Mouse (Mus musculus): ENCODE measurements at regions not wholly inside any gene's neighbourhood (a gene's known extent, or its start where the extent isn't known, plus 50 kb on each side); places are given as distances from the start of the nearest gene placed in this dataset.
A peak's percentile ranks its signal among the peaks of the same experiment; 100 is the strongest.

- 67% methylated on average over 4 of the region's 4 CpGs for WGBS
- Histone ChIP-seq H3K9me3 (no peaks in the 10 kb centered on the region), H3K4me1 (peaks cover 7% of the 10 kb centered on the region; the same call in 1 of the 2 replicates), H3K9ac (no peak overlapping the region), H3K36me3 (no peaks in the 10 kb centered on the region), H3K27me3 (no peaks in the 10 kb centered on the region), H3K4me2 (no peak overlapping the region), H3K27ac (no peak overlapping the region), H3K4me3 (no peak overlapping the region)
- no peak for ATAC-seq (ENCODE audit: insufficient number of reproducible peaks, low FRiP score, low TSS enrichment, low read depth)
Measured at GRCm38 (mm10) chr10:99472806-99473205, 209.8 kb downstream of the Dusp6 start.

- H3K27ac ChIP-seq = no peak overlapping the region
- 89% methylated on average over 9 of the region's 9 CpGs for WGBS
- no peak overlapping the region for H3K4me2 ChIP-seq
- H3K27me3 ChIP-seq = no peaks in the 10 kb centered on the region
- H3K4me3 ChIP-seq = no peak overlapping the region
- H3K4me1 ChIP-seq = peaks cover 7% of the 10 kb centered on the region; the same call in 1 of the 2 replicates
- no peak overlapping the region for H3K9ac ChIP-seq
- no peak for ATAC-seq (ENCODE audit: insufficient number of reproducible peaks, low FRiP score, low TSS enrichment, low read depth)
- no peaks in the 10 kb centered on the region for H3K36me3 ChIP-seq
- H3K9me3 ChIP-seq = no peaks in the 10 kb centered on the region
Measured at GRCm38 (mm10) chr10:99473758-99474157, 210.7 kb downstream of the Dusp6 start.

GRCm38 (mm10) chr10:99474546-99474945, 211.5 kb downstream of the Dusp6 start:
- H3K4me3 ChIP-seq = no peak overlapping the region
- H3K36me3 ChIP-seq = no peaks in the 10 kb centered on the region
- ATAC-seq (ENCODE audit: insufficient number of reproducible peaks, low FRiP score, low TSS enrichment, low read depth) = no peak
- H3K4me1 ChIP-seq = peaks cover 7% of the 10 kb centered on the region; the same call in 1 of the 2 replicates
- no peak overlapping the region for H3K9ac ChIP-seq
- no peaks in the 10 kb centered on the region for H3K27me3 ChIP-seq
- H3K9me3 ChIP-seq = no peaks in the 10 kb centered on the region
- WGBS = 83% methylated on average over 8 of the region's 8 CpGs
- H3K4me2 ChIP-seq = no peak overlapping the region
- H3K27ac ChIP-seq = no peak overlapping the region

GRCm38 (mm10) chr10:99476214-99476613, 213.2 kb downstream of the Dusp6 start:
- no peaks in the 10 kb centered on the region for H3K9me3 ChIP-seq
- no peak overlapping the region for H3K4me2 ChIP-seq
- H3K4me3 ChIP-seq = no peak overlapping the region
- no peak overlapping the region for H3K9ac ChIP-seq
- peaks cover 7% of the 10 kb centered on the region; the same call in 1 of the 2 replicates for H3K4me1 ChIP-seq
- no peak for ATAC-seq (ENCODE audit: insufficient number of reproducible peaks, low FRiP score, low TSS enrichment, low read depth)
- H3K27ac ChIP-seq = no peak overlapping the region
- no peaks in the 10 kb centered on the region for H3K27me3 ChIP-seq
- 62% methylated on average over 7 of the region's 7 CpGs for WGBS
- no peaks in the 10 kb centered on the region for H3K36me3 ChIP-seq

GRCm38 (mm10) chr10:99476776-99477175, 213.7 kb downstream of the Dusp6 start:
- Histone ChIP-seq H3K36me3 (no peaks in the 10 kb centered on the region), H3K27me3 (no peaks in the 10 kb centered on the region), H3K9me3 (no peaks in the 10 kb centered on the region), H3K9ac (no peak overlapping the region), H3K4me1 (peaks cover 7% of the 10 kb centered on the region; the same call in 1 of the 2 replicates), H3K4me2 (no peak overlapping the region), H3K27ac (no peak overlapping the region), H3K4me3 (no peak overlapping the region)
- no peak for ATAC-seq (ENCODE audit: insufficient number of reproducible peaks, low FRiP score, low TSS enrichment, low read depth)
- 71% methylated on average over 7 of the region's 7 CpGs for WGBS

GRCm38 (mm10) chr10:99480573-99480972, 217.5 kb downstream of the Dusp6 start:
- H3K36me3 ChIP-seq = no peaks in the 10 kb centered on the region
- H3K4me2 ChIP-seq = no peak overlapping the region
- H3K4me1 ChIP-seq = peaks cover 7% of the 10 kb centered on the region; the same call in 1 of the 2 replicates
- no peak overlapping the region for H3K4me3 ChIP-seq
- no peaks in the 10 kb centered on the region for H3K27me3 ChIP-seq
- 70% methylated on average over 4 of the region's 4 CpGs for WGBS
- ATAC-seq (ENCODE audit: insufficient number of reproducible peaks, low FRiP score, low TSS enrichment, low read depth) = no peak
- H3K9me3 ChIP-seq = no peaks in the 10 kb centered on the region
- no peak overlapping the region for H3K27ac ChIP-seq
- H3K9ac ChIP-seq = no peak overlapping the region

- H3K9me3 ChIP-seq = no peaks in the 10 kb centered on the region
- H3K4me2 ChIP-seq = no peak overlapping the region
- H3K27ac ChIP-seq = no peak overlapping the region
- no peaks in the 10 kb centered on the region for H3K36me3 ChIP-seq
- no peaks in the 10 kb centered on the region for H3K4me1 ChIP-seq
- 91% methylated on average over 3 of the region's 3 CpGs for WGBS
- no peaks in the 10 kb centered on the region for H3K27me3 ChIP-seq
- H3K4me3 ChIP-seq = no peak overlapping the region
- no peak for ATAC-seq (ENCODE audit: insufficient number of reproducible peaks, low FRiP score, low TSS enrichment, low read depth)
- H3K9ac ChIP-seq = no peak overlapping the region
Measured at GRCm38 (mm10) chr10:99482009-99482408, 219.0 kb downstream of the Dusp6 start.

- H3K27me3 ChIP-seq = no peaks in the 10 kb centered on the region
- H3K4me1 ChIP-seq = no peaks in the 10 kb centered on the region
- ATAC-seq (ENCODE audit: insufficient number of reproducible peaks, low FRiP score, low TSS enrichment, low read depth) = no peak
- H3K36me3 ChIP-seq = no peaks in the 10 kb centered on the region
- no peak overlapping the region for H3K4me3 ChIP-seq
- no peak overlapping the region for H3K4me2 ChIP-seq
- WGBS = 83% methylated on average over 16 of the region's 16 CpGs
- H3K9me3 ChIP-seq = no peaks in the 10 kb centered on the region
- no peak overlapping the region for H3K9ac ChIP-seq
- H3K27ac ChIP-seq = no peak overlapping the region
Measured at GRCm38 (mm10) chr10:99488195-99489080, 225.4 kb downstream of the Dusp6 start.

GRCm38 (mm10) chr10:99511514-99512237, 247.8 kb downstream of the Csl start:
- H3K36me3 ChIP-seq = no peaks in the 10 kb centered on the region
- no peak for ATAC-seq (ENCODE audit: insufficient number of reproducible peaks, low FRiP score, low TSS enrichment, low read depth)
- no peak overlapping the region for H3K9ac ChIP-seq
- no peaks in the 10 kb centered on the region for H3K9me3 ChIP-seq
- WGBS = 60% methylated on average over 17 of the region's 17 CpGs
- H3K4me1 ChIP-seq = no peaks in the 10 kb centered on the region
- no peak overlapping the region for H3K4me3 ChIP-seq
- peak overlapping the region; percentile 17; the same call in 1 of the 2 replicates for H3K4me2 ChIP-seq
- no peaks in the 10 kb centered on the region for H3K27me3 ChIP-seq
- no peak overlapping the region for H3K27ac ChIP-seq

GRCm38 (mm10) chr10:99517944-99518343, 241.5 kb downstream of the Csl start:
- Histone ChIP-seq H3K9me3 (no peaks in the 10 kb centered on the region), H3K27me3 (no peaks in the 10 kb centered on the region), H3K4me2 (no peak overlapping the region), H3K4me3 (no peak overlapping the region), H3K27ac (no peak overlapping the region), H3K36me3 (no peaks in the 10 kb centered on the region), H3K4me1 (no peaks in the 10 kb centered on the region), H3K9ac (no peak overlapping the region)
- no peak for ATAC-seq (ENCODE audit: insufficient number of reproducible peaks, low FRiP score, low TSS enrichment, low read depth)
- WGBS = 88% methylated on average over 4 of the region's 4 CpGs

- Histone ChIP-seq H3K27ac (no peak overlapping the region), H3K4me1 (peaks cover 3% of the 10 kb centered on the region), H3K4me2 (no peak overlapping the region), H3K4me3 (no peak overlapping the region), H3K27me3 (no peaks in the 10 kb centered on the region), H3K36me3 (no peaks in the 10 kb centered on the region), H3K9ac (no peak overlapping the region), H3K9me3 (no peaks in the 10 kb centered on the region)
- WGBS = 40% methylated on average over 4 of the region's 4 CpGs
- ATAC-seq (ENCODE audit: insufficient number of reproducible peaks, low FRiP score, low TSS enrichment, low read depth) = no peak
Measured at GRCm38 (mm10) chr10:99519479-99519878, 240.0 kb downstream of the Csl start.

- Histone ChIP-seq H3K27me3 (no peaks in the 10 kb centered on the region), H3K36me3 (no peaks in the 10 kb centered on the region), H3K4me3 (no peak overlapping the region), H3K9ac (no peak overlapping the region), H3K4me2 (no peak overlapping the region), H3K9me3 (no peaks in the 10 kb centered on the region), H3K27ac (no peak overlapping the region), H3K4me1 (peaks cover 11% of the 10 kb centered on the region)
- 80% methylated on average over 5 of the region's 5 CpGs for WGBS
- no peak for ATAC-seq (ENCODE audit: insufficient number of reproducible peaks, low FRiP score, low TSS enrichment, low read depth)
Measured at GRCm38 (mm10) chr10:99523817-99524216, 235.6 kb downstream of the Csl start.

Data from limb, embryonic 15.5 days (tissue).